Mouse (Mus musculus): Measurements from ENCODE around the gene Zfp428. TPM values are rescaled to one million over a fixed set of nuclear protein-coding genes. Genes with fewer than 3 reads are reported as not detected.
"Not testable (repeated sequence)": the region's sequence is repeated elsewhere in the genome, so short reads cannot be mapped to it uniquely, and the experiment has no call there.

Gene Zfp428
- polyA plus RNA-seq, 1 experiment from 2014 or later: 336 TPM

DNA sequence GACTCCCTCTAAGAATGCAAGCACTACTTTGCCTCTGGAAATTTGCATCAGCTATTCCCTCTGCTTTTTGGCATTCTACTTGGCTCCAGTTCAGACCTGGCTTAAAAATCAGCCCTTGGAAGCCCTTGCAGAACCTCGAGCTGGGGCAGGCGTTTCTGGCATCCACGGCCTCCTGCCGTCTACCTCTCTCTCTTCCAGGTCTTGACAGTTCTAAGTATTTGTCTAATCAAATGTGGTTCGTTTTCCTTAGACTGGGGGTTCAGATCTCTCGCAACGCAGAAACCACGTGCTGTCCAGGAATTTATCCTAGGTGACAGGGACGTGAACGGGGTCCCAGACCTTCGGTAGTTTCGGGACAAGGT is 349 bp upstream of the Zfp428 start:
- Histone ChIP-seq H3K4me1 (peaks cover 53% of the 10 kb centered on the region), H3K9me3 (no peaks in the 10 kb centered on the region), H3K4me3 (peak overlapping the region; percentile 70), H3K9ac (peak overlapping the region; percentile 62), H3K27ac (peak overlapping the region; percentile 97), H3K4me2 (peak overlapping the region; percentile 57), H3K36me3 (replicated peaks) (peaks cover 13% of the 10 kb centered on the region), H3K27me3 (replicated peaks) (no peaks in the 10 kb centered on the region)
- ATAC-seq (replicated peaks): no peak; the same call in 1 of the 2 replicates
- WGBS: under 1% methylated on average over 12 of the region's 12 CpGs

DNA sequence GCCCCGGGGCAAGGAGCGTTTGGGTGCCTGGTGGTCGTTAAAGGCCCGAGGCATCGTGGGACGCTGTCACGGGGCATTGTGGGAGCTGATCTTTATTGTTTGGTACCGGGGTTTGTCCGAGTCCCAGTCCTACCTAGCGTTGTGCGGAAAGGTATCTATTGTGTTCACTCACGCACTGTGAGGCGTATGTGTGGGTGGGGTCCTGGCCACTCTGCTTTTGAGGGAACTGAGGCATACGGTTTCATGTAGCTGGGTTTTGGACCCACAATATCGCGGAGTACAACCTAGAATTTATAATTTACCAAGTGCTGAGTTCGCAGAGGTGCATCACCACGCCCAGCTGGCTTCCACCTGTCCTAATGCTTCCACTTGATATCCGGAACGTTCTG is 914 bp downstream of the Zfp428 start:
- H3K4me1 ChIP-seq: peaks cover 56% of the 10 kb centered on the region
- H3K27me3 ChIP-seq (replicated peaks): no peaks in the 10 kb centered on the region
- H3K9me3 ChIP-seq: no peaks in the 10 kb centered on the region
- H3K4me2 ChIP-seq: peak overlapping the region; percentile 57
- H3K4me3 ChIP-seq: peak overlapping the region; percentile 70
- peak overlapping the region; percentile 62 for H3K9ac ChIP-seq
- H3K36me3 ChIP-seq (replicated peaks): peaks cover 6% of the 10 kb centered on the region
- peak; percentile 48 for ATAC-seq (replicated peaks)
- peak overlapping the region; percentile 97 for H3K27ac ChIP-seq
- 3% methylated on average over 20 of the region's 20 CpGs for WGBS

DNA sequence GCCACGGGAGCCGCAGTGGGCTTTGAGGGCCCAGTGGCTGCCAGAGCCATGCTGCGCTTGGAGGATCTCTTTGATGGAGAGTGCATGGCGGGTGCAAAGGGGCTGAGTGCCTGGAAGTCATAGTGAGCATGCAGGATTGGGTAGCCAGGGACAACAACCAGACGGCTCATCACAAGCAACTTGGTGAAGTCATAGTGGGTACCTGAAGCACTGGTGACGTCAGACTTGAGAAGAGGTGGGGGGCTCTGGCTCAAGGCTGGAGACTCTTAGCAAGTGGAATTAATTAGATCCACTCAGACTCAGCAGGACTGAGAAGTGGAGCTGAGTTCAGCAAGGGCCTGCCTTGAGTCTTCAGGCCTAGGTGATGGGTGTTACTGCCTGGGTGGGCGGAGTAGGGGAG is 5.5 kb downstream of the Zfp428 start, which contains the start of gene AC161166.1:
Gene AC161166.1, minus strand, starts transcription at position 101 of the 400 bp plus-strand sequence.
- no peaks in the 10 kb centered on the region for H3K9me3 ChIP-seq
- H3K36me3 ChIP-seq (replicated peaks): peaks cover 21% of the 10 kb centered on the region
- H3K27me3 ChIP-seq (replicated peaks): no peaks in the 10 kb centered on the region
- peaks cover 27% of the 10 kb centered on the region for H3K4me1 ChIP-seq
- H3K4me3 ChIP-seq: no peak within 1 kb of the TSS
- H3K9ac ChIP-seq: no peak within 1 kb of the TSS
- no peak within 1 kb of the TSS for H3K27ac ChIP-seq
- 91% methylated on average over 7 of the region's 7 CpGs for WGBS
- ATAC-seq (replicated peaks): no peak
- no peak within 1 kb of the TSS for H3K4me2 ChIP-seq

DNA sequence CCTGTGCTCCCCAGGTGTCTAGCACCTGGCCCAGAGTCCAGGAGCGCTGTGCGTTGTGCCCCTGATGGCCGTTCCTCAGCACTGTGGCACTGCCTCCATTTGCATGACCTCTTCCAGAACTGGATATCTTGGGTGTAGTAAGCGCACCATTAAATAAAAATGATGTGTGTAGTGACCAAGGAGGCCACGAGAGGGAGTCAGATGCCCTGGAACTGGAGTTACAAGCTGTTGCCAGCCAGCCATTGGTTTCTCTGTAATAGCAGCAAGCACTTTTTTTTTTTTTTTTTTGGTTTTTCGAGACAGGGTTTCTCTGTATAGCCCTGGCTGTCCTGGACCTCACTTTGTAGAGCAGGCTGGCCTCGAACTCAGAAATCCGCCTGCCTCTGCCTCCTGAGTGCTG is 9.5 kb downstream of the Zfp428 start:
- not testable (repeated sequence) for H3K4me3 ChIP-seq; H3K9me3 ChIP-seq; H3K27ac ChIP-seq; H3K27me3 ChIP-seq (replicated peaks); H3K9ac ChIP-seq; ATAC-seq (replicated peaks); H3K4me1 ChIP-seq; H3K4me2 ChIP-seq
- WGBS: 66% methylated on average over 8 of the region's 8 CpGs
- H3K36me3 ChIP-seq (replicated peaks): peaks cover 18% of the 10 kb centered on the region

DNA sequence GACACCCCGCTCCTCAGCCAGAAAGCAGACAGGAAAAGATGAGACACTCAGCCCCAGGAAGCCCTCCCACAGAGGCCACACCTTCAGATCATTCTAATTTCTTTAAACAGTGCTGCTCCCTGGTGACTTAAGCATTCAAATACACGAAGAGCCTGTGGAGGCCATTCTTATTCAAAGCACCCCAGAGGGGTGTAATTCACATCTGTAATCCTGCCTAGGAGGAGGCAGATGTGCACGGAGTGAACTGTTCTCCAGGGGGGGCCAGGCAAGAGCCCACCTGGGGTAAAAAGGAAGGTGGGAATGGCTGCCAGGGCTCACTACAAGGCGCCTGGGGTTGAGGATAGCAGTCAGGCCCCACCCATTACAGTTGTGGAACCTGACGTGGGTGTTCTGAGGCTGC is 10.3 kb downstream of the Zfp428 start:
- no peak overlapping the region for H3K4me2 ChIP-seq
- H3K27me3 ChIP-seq (replicated peaks): no peaks in the 10 kb centered on the region
- H3K4me1 ChIP-seq: peaks cover 4% of the 10 kb centered on the region; the same call in 1 of the 2 replicates
- 0 out of 2 replicates have a peak overlapping the region, but pooled peaks have one; percentile 43 for H3K27ac ChIP-seq
- H3K4me3 ChIP-seq: no peak overlapping the region
- no peak for ATAC-seq (replicated peaks)
- WGBS: 26% methylated on average over 5 of the region's 5 CpGs
- H3K36me3 ChIP-seq (replicated peaks): peaks cover 15% of the 10 kb centered on the region
- no peak overlapping the region for H3K9ac ChIP-seq
- H3K9me3 ChIP-seq: no peaks in the 10 kb centered on the region

DNA sequence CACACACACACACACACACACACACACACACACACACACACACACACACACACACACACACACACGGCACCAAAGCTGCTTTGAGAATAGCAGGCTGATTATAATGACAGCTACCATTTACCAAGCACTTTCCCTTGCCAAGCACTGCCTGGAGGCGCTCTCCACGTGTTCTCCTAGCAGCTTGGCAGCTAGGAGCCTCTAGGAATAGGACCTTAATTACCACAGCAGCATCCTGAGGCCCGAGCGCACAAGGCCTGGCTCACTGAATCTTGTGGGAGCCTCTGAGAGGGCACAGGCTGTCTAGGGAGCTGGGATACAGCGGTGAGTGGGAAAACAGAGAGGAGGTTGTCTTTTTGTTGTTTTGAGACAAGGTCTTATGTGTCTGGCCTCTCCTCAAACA is 10.8 kb downstream of the Zfp428 start:
- 44% methylated on average over 6 of the region's 6 CpGs for WGBS
- no peak for ATAC-seq (replicated peaks)
- peaks cover 15% of the 10 kb centered on the region for H3K36me3 ChIP-seq (replicated peaks)
- H3K9me3 ChIP-seq: no peaks in the 10 kb centered on the region
- H3K27me3 ChIP-seq (replicated peaks): no peaks in the 10 kb centered on the region
- peaks cover 1% of the 10 kb centered on the region; the same call in 1 of the 2 replicates for H3K4me1 ChIP-seq
- H3K9ac ChIP-seq: no peak overlapping the region
- peak overlapping the region; percentile 42; the same call in 1 of the 2 replicates for H3K27ac ChIP-seq
- no peak overlapping the region for H3K4me3 ChIP-seq
- H3K4me2 ChIP-seq: no peak overlapping the region

DNA sequence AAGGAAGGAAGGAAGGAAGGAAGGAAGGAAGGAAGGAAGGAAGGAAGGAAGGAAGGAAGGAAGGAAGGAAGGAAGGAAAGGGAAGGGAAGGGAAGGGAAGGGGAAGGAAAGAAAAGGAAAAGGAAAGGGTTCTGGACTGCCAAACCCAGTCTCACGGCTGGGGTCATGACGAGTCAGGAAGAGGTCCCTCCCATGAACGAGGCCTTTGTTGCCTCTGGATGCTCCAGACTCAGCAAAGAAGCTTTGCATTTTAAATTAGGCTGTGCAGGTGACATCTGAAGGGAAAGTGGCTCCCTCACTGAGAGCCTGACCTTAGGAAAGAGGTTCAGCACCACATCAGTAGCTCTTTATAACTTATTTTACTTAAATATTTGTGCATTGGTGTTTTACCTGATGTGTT is 12.3 kb downstream of the Zfp428 start:
- Histone ChIP-seq H3K4me1 (no peaks in the 10 kb centered on the region), H3K27me3 (replicated peaks) (no peaks in the 10 kb centered on the region), H3K9ac (no peak overlapping the region), H3K4me2 (no peak overlapping the region), H3K4me3 (no peak overlapping the region), H3K36me3 (replicated peaks) (peaks cover 15% of the 10 kb centered on the region), H3K9me3 (no peaks in the 10 kb centered on the region), H3K27ac (no peak overlapping the region)
- WGBS: 9% methylated on average over 3 of the region's 3 CpGs
- ATAC-seq (replicated peaks): no peak

DNA sequence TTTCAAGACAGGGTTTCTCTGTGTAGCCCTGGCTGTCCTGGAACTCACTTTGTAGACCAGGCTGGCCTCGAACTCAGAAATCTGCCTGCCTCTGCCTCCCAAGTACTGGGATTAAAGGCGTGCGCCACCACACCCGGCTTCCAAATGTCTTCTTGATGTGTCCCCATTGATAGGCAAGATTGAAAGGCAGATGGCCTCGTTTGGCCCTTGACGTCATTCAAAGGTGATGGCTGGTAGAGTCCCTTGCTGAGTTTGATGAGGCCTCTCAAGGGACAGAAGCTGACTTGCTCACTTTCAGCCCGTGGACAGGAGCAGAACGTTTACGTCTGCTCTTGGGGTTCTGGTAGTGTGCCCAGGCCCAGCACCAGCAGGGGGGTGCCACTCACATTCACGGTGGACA is 13.2 kb downstream of the Zfp428 start:
- H3K9ac ChIP-seq; H3K9me3 ChIP-seq; H3K4me1 ChIP-seq; H3K27me3 ChIP-seq (replicated peaks); H3K4me2 ChIP-seq; H3K36me3 ChIP-seq (replicated peaks); H3K4me3 ChIP-seq; ATAC-seq (replicated peaks); H3K27ac ChIP-seq: not testable (repeated sequence)
- 89% methylated on average over 10 of the region's 10 CpGs for WGBS

DNA sequence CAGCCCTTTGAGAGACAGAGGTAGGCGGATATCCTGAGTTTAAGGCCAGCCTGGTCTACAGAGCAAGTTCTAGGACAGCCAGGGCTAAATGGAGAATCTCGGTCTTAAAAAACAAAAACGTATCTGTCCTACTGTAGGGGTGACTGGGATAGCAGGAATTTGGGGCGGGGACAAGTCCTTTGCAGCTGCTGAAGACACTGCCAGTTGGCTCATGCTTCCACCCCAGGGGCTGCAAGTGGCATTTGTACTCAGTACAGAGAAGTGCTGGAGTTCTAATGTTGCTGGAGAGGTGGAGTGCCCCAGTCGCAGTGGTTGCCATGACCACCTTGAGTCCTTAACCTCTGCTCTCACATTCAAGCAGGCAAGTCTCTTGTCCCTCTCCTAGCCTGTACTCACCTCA is 16.0 kb downstream of the Zfp428 start:
- H3K4me3 ChIP-seq: no peak overlapping the region
- H3K9ac ChIP-seq: no peak overlapping the region
- no peaks in the 10 kb centered on the region for H3K4me1 ChIP-seq
- no peak overlapping the region for H3K4me2 ChIP-seq
- H3K9me3 ChIP-seq: no peaks in the 10 kb centered on the region
- no peaks in the 10 kb centered on the region for H3K36me3 ChIP-seq (replicated peaks)
- 60% methylated on average over 5 of the region's 5 CpGs for WGBS
- H3K27ac ChIP-seq: no peak overlapping the region
- ATAC-seq (replicated peaks): no peak
- H3K27me3 ChIP-seq (replicated peaks): no peaks in the 10 kb centered on the region

DNA sequence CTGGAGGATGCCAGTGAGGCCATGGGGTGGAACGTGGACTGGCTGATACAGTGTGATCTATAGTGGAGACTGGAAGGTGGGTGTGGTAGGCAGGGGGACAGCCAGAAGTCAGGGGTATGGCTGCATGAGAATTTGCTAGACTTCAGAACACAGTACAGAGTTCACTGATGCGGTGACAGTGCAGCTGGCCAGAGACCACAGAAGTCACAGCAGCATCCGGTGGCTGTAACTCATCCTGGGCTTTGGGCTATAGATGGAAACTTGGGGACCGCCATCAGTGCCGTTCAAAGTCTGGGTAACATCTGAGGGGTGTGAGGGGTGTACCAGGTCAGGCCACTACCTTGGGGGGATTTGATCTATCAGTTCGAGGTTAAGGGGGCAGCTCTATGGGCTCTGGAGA is 16.9 kb downstream of the Zfp428 start:
- H3K27ac ChIP-seq: no peak overlapping the region

DNA sequence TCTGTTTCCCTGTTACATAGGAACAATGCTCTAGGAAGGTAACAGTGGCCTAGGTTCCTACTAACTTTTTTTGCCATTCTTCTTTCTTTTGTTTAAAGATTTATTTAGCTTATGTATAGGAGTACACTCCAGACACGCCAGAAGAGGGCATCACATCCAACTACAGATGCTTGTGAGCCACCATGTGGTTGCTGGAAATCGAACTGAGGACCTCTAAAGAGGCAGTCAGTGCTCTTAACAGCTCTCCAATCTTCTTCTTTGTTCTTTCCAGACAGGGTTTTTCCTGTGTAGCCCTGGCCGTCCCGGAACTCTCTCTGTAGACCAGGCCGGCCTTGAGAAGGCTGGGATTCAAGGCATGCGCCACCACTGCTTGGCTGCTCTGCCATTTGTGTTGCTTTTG is 18.2 kb downstream of the Zfp428 start:
- no peaks in the 10 kb centered on the region for H3K9me3 ChIP-seq
- H3K9ac ChIP-seq: no peak overlapping the region
- peaks cover 8% of the 10 kb centered on the region for H3K4me1 ChIP-seq
- no peak overlapping the region for H3K4me3 ChIP-seq
- no peaks in the 10 kb centered on the region for H3K36me3 ChIP-seq (replicated peaks)
- no peaks in the 10 kb centered on the region for H3K27me3 ChIP-seq (replicated peaks)
- ATAC-seq (replicated peaks): no peak
- WGBS: 84% methylated on average over 6 of the region's 6 CpGs
- H3K4me2 ChIP-seq: no peak overlapping the region
- H3K27ac ChIP-seq: no peak overlapping the region

More for the DNA sequence above, 16.9 kb downstream of the Zfp428 start:
- Histone ChIP-seq H3K36me3 (replicated peaks) (no peaks in the 10 kb centered on the region), H3K4me3 (no peak overlapping the region), H3K4me2 (no peak overlapping the region), H3K4me1 (no peaks in the 10 kb centered on the region), H3K27me3 (replicated peaks) (no peaks in the 10 kb centered on the region), H3K9me3 (no peaks in the 10 kb centered on the region), H3K9ac (no peak overlapping the region)
- WGBS: 90% methylated on average over 6 of the region's 6 CpGs
- ATAC-seq (replicated peaks): no peak

DNA sequence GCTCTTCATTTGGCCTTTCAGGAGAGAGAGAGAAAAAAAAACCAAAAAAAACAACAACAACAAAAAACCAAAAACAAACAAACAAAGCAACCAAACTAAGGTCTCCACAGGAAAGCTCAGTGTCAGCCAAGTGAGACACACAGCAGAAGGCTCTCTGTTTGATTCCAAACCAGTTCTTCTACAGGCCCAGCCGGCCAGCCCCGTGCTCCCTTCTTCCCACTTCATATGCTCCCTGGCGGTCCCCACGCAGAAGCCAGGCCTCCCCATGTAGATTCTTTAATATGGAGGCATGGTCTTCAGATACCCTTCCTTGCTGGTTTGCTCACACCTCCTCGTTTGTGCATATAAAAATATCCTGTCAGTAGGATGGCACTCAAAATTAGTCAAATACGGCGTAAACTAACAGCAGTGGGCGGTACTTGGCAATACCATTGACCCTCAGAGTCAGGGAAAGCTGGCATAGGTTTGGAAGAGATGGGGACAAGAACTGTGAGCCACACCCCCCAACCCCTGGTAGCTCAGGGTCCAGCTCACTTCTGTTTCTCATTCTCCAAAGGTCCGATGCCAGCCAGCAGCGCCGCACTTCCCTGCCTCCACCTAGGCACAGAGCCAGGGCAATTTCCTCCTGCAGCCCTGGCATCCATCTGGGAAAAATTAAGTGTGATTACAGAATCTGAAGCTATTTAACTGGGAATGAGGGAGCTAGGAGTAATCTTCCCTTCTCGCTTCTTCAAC is 19.0 kb downstream of the Zfp428 start:
- H3K27me3 ChIP-seq (replicated peaks): no peaks in the 10 kb centered on the region
- no peak overlapping the region for H3K4me3 ChIP-seq
- H3K27ac ChIP-seq: no peak overlapping the region
- no peak overlapping the region for H3K4me2 ChIP-seq
- no peaks in the 10 kb centered on the region for H3K9me3 ChIP-seq
- no peak for ATAC-seq (replicated peaks)
- H3K4me1 ChIP-seq: peaks cover 8% of the 10 kb centered on the region
- no peak overlapping the region for H3K9ac ChIP-seq
- WGBS: 91% methylated on average over 12 of the region's 12 CpGs
- no peaks in the 10 kb centered on the region for H3K36me3 ChIP-seq (replicated peaks)

DNA sequence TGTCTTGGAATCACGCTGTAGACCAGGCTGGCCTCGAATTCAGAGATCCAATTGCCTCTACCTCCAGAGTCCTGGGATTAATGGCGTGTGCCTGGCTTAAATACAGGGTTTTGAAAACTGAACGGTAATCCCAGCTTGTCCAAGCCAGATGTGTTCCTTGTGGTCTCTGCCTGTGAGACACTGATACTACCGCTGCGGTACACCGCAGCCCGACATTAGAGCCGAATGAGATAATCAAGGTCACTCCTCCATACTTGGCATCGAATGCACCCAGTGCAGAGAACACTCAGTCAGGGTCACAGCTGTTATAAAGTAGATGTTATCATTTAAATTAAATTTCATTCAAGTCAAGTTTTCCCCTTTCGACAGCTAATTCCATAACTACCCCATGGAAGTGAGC is 22.1 kb downstream of the Zfp428 start:
- 89% methylated on average over 11 of the region's 11 CpGs for WGBS
- no peaks in the 10 kb centered on the region for H3K9me3 ChIP-seq
- no peak overlapping the region for H3K4me2 ChIP-seq
- no peaks in the 10 kb centered on the region for H3K27me3 ChIP-seq (replicated peaks)
- ATAC-seq (replicated peaks): no peak
- no peak overlapping the region for H3K4me3 ChIP-seq
- peaks cover 30% of the 10 kb centered on the region for H3K4me1 ChIP-seq
- peaks cover 8% of the 10 kb centered on the region for H3K36me3 ChIP-seq (replicated peaks)
- H3K9ac ChIP-seq: no peak overlapping the region
- no peak overlapping the region for H3K27ac ChIP-seq

Data from midbrain, embryonic 15.5 days (tissue).